Mouse (Mus musculus): ENCODE data around the gene Cyb5r1.

Gene Cyb5r1

DNA sequence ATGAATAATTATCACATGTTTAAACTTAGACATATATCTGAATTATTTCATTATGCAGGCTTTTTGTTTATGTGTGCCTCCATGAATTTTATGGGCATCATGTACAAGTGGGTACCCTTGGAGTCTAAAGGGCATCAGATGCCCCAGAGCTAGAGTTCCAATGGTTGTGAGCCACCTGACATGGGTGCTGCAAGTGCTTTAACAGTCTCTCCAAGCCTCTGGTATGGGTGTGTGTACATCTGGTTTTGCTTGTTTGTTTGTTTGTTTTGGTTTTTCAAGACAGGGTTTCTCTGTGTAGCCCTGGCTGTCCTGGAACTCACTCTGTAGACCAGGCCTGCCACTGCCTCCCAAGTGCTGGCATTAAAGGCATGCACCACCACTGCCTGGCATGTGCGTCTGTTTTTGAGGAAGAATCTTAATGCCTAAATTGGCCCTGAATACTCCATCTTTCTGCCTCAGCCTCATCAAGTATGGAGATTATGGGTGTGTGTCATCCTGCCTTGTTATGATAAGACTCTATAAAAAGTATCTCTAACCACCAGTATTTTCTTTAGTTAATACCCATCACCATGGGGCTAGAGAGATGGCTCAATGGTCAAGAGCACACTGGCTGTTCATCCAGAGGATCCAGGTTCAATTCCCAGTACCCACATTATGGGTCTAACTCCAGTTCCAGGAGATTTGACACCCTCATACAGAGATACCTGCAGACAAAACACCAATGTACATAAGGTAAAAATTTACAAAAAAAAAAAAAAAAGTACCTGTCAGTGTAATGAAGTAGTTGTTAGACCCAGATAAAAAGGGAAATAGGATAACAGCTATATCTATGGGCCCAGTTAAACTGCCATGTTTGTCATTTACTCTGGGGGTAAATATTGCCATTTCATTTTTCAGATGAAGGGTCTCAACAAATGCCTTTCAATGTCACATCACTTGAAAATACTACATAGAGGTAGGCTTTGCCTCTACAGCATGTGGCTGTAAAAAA is 55.2 kb downstream of the Cyb5r1 start:
- DNase-seq (ENCODE audit: low spot score in 2 of 2) = no peak

Data from frontal cortex, postnatal 36 days (tissue).